Mouse (Mus musculus) gastrocnemius, adult 2 months (tissue): ENCODE results near the gene Kif1c. TPM values are rescaled to one million over a fixed set of nuclear protein-coding genes. Genes with fewer than 3 reads are reported as not detected.
A peak's percentile ranks its signal among the peaks of the same experiment; 100 is the strongest.

ENCODE experiments used
- DNase-seq: peaks from one replicate; pipeline ENCODE4 v3.0.0; 2022
- H3K27ac ChIP-seq: fragments of 200-600 bp; 2 replicates; pipeline ENCODE4 v1.8.1; 2022; ENCODE audit warnings: mild to moderate bottlenecking
- H3K4me3 ChIP-seq: fragments of 200-600 bp; 2 replicates; pipeline ENCODE4 v1.8.1; 2022; ENCODE audit warnings: mild to moderate bottlenecking, moderate library complexity
- CTCF ChIP-seq: fragments of 200-600 bp; IDR thresholded peaks from 2 replicates; pipeline ENCODE4 v1.8.1; 2022; ENCODE audit warnings: antibody characterized with exemption, mild to moderate bottlenecking, moderate library complexity
- intact Hi-C: fragments of 180-260 bp; cut with DNase I; formaldehyde crosslinking; loops from one replicate; pipeline ENCODE4 v1.15.1; 2025
- total RNA-seq, 2 experiments: library from RNA; stranded (reverse); gene quantifications; 2 replicates each; pipeline ENCODE4 v1.2.3; 2021

Gene Kif1c
- total RNA-seq, 2 experiments from 2014 or later = 579 to 631 TPM

DNA sequence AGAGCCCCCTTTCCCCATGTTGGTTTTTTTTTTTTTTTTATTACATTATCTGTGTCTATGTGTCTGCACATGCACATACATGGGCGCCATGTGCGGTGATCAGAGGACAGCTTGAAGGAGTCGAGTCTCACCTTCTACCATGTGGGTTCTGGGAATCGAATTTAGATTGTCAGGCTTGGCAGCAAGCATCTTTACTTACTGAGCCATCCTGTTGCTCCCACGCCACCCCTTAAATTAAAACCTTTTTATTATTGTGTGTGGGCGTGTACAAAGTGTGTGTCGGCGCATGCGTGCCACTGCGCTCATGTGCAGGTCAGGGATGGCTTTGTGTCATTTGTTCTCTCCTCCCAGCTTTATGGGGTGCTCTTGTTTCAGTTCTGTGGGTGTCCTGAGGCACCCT is 10.7 kb downstream of the Kif1c start:
- TF ChIP-seq CTCF = no peak
- intact Hi-C loops = no loop called here
- no peak overlapping the region for H3K27ac ChIP-seq
- DNase-seq = peak; percentile 10
- no peak overlapping the region for H3K4me3 ChIP-seq

DNA sequence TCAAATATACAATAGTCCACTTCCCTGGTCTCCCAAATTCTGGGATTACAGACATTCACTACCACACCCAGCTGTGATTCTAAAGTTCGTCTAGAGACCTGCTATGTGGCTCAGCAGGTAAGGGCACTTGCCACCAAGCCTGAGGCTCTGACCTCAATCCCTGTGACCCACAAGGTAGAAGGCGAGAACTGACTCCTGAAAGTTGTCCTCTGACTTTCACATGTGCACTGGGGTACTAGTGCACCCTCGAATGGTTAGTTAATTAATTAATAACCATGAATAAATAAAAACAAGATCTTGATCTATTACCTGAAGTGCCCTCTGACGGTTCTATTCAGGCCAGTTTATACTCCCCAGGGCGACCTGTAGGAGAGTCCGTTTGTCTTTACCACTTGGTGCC is 12.9 kb downstream of the Kif1c start:
- intact Hi-C loops = no loop called here
- Histone ChIP-seq H3K27ac (no peak overlapping the region), H3K4me3 (no peak overlapping the region)
- DNase-seq = no peak
- TF ChIP-seq CTCF = no peak

DNA sequence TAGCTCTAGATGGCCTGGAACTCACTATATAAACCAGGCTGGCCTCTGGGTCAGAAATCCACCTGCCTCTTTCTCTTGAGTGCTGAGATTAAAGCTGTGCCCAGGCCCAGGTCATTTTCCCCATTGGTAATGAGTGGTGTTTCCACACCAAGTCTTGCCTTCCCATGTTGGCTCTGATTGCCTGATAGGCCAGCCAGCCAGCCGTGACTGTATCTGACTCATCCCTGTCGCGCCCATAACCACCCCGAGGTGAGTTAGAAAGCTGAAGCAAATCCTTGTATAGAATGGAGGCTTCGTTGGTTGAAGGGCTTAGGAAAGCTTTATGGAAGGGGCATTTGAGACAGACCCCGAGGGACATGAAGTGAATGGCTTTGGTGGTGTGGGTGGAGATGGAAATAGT is 15.5 kb downstream of the Kif1c start:
- H3K27ac ChIP-seq = no peak overlapping the region
- no peak for TF ChIP-seq CTCF
- H3K4me3 ChIP-seq = no peak overlapping the region
- DNase-seq = peak; percentile 30
- intact Hi-C loops = no loop called here

- peak; percentile 10 for DNase-seq
- H3K4me3 ChIP-seq = no peak overlapping the region
- H3K27ac ChIP-seq = no peak overlapping the region
- intact Hi-C loops = no loop called here
- no peak for TF ChIP-seq CTCF
These were observed 18.1 kb downstream of the Kif1c start for GRCm38 (mm10) chr11:70718481-70718880.

DNA sequence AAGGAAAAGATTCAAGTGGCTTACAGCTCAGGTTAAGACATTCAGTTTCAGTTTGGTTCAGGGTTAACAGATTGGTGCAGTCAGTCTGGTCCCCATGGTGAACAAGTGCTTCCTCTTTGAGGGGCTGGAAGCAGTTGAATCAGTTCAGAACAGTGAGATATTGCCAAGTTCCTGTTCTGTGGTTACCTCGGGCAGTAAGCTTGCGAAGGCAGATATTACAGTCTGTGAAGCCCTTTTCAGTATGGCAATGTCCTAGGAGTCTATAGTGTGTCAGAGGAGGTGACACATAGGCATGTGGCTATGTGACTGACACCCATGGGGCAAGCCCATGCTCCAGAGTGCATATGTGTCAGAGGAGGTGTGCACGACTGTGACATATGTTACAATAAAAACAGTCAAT is 20.2 kb downstream of the Kif1c start:
- Histone ChIP-seq H3K27ac (no peak overlapping the region), H3K4me3 (no peak overlapping the region)
- intact Hi-C loops = no loop called here
- no peak for TF ChIP-seq CTCF
- DNase-seq = peak; percentile 13

DNA sequence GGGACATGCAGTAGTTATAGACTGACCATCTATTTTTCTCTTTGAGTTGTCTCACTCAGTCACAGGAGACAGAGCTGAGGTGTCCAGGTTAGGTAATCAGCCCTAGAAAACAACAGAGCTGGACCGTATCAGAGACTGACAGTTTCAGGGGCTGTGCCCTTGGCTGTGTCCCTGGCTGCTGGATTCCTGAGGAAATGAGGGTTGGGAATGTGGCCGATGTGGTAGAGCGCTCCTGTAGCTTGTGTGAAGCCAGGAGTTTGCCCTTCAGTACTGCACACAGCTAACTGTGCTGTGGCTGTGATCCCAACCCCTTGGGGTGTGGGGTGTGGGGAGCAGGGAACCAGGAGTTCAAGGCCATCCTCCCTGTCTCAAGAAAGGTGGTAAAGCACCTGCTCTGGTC is 20.7 kb downstream of the Kif1c start:
- Histone ChIP-seq H3K4me3 (no peak overlapping the region), H3K27ac (no peak overlapping the region)
- intact Hi-C loops = no loop called here
- TF ChIP-seq CTCF = no peak
- DNase-seq = peak; percentile 10

DNA sequence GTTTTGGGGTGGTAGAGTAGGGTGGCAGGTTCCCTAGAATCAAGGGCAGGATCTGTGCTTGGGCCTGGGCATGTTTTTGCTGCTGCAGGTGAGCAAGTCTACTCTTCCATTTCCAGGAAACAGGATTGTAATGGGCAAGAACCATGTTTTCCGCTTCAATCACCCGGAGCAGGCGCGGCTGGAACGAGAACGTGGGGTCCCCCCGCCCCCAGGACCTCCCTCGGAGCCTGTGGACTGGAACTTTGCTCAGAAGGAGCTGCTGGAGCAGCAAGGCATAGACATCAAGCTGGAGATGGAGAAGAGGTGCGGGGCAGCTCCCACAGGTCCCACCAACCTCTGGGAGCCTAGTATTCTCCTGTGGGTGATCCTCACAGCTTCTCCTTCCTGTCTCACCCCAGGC is 24.4 kb downstream of the Kif1c start:
- DNase-seq = no peak
- TF ChIP-seq CTCF = no peak
- Histone ChIP-seq H3K27ac (no peak overlapping the region), H3K4me3 (no peak overlapping the region)
- intact Hi-C loops = no loop called here

DNA sequence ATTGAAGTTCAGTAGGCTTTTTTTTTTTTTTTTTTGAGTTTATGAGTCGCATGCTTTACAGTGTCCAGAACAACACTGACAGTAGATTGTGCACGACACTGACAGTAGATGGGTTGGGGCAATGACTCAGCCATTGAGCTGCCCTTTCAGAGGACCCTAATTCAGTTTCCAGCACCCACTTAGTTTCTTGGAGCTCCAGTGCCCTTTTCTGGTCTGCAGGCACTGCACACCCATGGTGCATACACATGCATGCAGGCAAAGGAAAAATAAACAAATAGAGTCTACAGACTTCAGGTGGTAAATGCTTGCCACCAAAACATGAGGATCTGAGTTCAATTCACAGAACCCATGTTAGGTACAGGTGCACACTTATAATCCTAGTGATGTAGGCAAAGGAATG is 26.2 kb downstream of the Kif1c start:
- no peak overlapping the region for H3K4me3 ChIP-seq
- intact Hi-C loops = no loop called here
- peak; percentile 5; the same call in 1 of the 2 replicates for TF ChIP-seq CTCF
- DNase-seq = no peak
- no peak overlapping the region for H3K27ac ChIP-seq

DNA sequence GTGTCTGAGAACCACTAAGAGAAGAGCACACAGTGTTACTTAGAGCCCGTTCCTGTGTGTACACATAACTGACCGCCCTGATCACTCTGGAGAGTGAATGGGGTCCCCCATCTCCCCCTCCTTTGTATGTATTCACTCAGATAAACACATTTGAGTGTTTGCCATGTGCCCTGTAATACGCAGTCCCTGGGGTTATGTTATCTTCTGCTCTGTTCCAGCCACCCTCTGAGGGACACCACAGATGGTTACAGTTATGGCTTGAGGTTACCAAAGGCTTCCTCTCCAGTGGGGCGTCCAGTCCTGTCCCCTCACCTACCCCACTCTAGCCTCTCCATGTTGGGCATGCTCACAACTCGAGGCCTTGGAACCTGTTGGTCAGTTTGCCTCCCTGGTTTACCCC is 27.0 kb downstream of the Kif1c start:
- no peak overlapping the region for H3K4me3 ChIP-seq
- TF ChIP-seq CTCF = no peak
- intact Hi-C loops = no loop called here
- no peak overlapping the region for H3K27ac ChIP-seq
- no peak for DNase-seq

- intact Hi-C loops = no loop called here
- DNase-seq = no peak
- no peak for TF ChIP-seq CTCF
- Histone ChIP-seq H3K27ac (no peak overlapping the region; the same call in 1 of the 2 replicates), H3K4me3 (no peak overlapping the region)
These were observed 30.2 kb downstream of the Kif1c start for GRCm38 (mm10) chr11:70730427-70731038.

- Histone ChIP-seq H3K27ac (no peak overlapping the region), H3K4me3 (no peak overlapping the region)
- no peak for TF ChIP-seq CTCF
- intact Hi-C loops = no loop called here
- DNase-seq = no peak
These were observed 30.8 kb downstream of the Kif1c start for GRCm38 (mm10) chr11:70731178-70731577.

- Histone ChIP-seq H3K4me3 (no peak overlapping the region), H3K27ac (no peak overlapping the region)
- intact Hi-C loops = no loop called here
- no peak for DNase-seq
- no peak for TF ChIP-seq CTCF
These were observed 32.9 kb downstream of the Kif1c start for GRCm38 (mm10) chr11:70733256-70733655.

DNA sequence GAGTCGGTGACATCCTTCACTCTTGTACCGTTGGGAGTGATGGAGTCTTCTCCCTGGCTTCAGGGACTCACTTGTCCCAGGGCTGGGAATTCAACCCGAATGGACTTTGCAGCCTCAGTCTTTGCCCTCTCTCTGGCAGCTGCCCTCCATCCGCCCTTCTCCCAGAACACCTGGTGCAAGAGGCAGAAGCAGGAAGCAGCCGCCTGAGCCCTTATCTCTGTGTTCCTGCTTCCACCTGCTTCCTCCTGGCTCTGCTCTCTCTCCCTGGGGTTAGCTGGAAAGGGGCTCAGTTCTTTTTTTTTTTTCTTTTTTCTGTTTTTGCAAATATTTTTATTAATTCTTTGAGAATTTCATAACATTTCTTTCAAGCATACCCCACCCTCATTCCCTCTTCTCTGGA is 37.4 kb downstream of the Kif1c start:
- H3K4me3 ChIP-seq = no peak overlapping the region
- no peak overlapping the region for H3K27ac ChIP-seq
- intact Hi-C loops = no loop called here
- DNase-seq = no peak
- no peak for TF ChIP-seq CTCF

- no peak for TF ChIP-seq CTCF
- intact Hi-C loops = no loop called here
- no peak overlapping the region for H3K27ac ChIP-seq
- DNase-seq = no peak
- no peak overlapping the region for H3K4me3 ChIP-seq
These were observed 41.3 kb downstream of the Kif1c start for GRCm38 (mm10) chr11:70741603-70742002.
